Mouse (Mus musculus): Measurements from ENCODE around the gene Tbx20. TPM values are rescaled to one million over a fixed set of nuclear protein-coding genes. Genes with fewer than 3 reads are reported as not detected.

Tbx20 gene
- polyA plus RNA-seq (2014; fragmentation: Illumina TruSeq; extraction: RNeasy Lipid Tissue Mini Kit (QIAGEN cat#74804); ENCODE audit: low read depth, low replicate concordance), result 36.3 TPM

DNA sequence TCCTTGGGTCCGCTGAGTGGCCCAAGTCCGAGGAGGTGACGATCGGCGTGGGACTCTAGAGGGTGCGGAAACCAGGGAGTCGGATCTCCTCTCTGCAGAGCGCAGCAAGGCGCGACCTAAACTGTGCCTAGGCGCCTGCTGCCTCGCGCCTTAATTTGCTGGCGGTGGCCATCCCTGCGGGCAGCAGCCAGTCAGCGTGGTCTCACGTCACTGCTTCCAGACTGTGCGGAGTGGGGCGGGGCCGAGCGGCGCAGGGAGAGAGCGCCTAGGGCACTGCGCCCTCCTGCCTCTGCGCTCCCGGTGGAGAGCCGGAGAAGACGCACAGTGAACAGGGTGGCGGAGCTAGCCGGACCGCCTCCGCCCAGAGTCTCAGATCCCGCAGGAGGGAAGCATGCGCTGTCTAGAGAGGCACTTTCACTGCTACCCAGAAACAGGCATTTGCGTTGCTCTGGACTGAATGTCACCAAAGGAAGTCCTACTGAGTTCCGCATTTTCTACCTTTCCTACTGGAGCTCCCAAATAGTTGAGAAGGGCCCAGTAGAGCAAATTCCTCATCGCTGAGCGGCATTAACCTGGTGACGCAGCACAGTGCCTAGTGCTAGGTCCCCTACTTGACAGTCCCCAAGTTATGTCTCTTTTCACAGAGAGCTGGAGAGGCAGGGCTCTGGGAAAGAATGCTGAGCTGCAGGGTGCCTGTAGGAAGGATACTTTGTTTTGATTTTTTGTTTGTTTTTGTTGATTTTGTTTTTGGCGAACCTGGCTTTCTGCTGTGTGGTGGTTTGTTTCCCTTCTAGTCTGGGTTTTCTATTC lies at the start of gene Tbx20:
Gene Tbx20, minus strand, starts transcription at position 144 of the 810 bp plus-strand sequence.

DNA sequence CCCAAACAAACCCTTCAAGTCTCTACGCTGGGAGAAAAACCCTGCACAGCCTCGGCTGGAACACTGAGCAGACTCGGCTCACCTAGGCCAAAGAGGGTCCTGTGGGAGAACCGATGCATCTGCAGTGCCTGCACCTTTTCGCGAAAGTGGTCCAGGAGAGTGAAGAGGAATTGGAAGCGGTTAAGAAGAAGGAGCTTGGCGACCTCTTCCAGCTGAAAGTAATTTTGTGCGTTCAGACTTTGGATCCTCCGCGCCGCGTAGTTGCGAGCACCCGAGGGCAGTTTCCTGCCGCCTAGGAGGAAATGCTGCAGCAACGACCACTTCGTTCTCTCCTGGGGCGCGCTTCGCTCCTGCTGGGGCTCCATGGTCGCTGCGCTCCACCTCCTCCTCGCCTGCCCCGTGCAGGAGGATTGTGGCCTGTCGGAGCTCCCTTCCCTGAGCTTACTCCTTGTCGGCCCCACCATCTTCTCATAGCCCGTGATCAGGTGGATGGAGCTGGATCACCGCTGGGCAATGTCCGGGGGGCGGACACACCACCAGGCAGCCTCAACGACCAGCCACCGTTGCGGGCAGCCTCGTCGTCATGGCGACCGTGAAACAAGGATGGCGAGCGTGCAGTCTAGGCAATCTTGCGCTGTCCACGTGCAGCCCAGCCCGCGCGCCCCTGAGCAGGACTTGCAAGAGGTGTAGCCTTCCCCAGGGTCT lies 78.3 kb downstream of the Tbx20 start, which contains the start of gene Dpy19l2:
Gene Dpy19l2, minus strand, starts transcription at position 594 of the 705 bp plus-strand sequence.

Other genes starting within 250 kb of the Tbx20 start
- not detected for gene Cypt4, start 149.1 kb downstream of the Tbx20 start, polyA plus RNA-seq (2014; fragmentation: Illumina TruSeq; extraction: RNeasy Lipid Tissue Mini Kit (QIAGEN cat#74804); ENCODE audit: low read depth, low replicate concordance)
- gene Dpy19l2, start 78.0 kb downstream of the Tbx20 start, polyA plus RNA-seq (2014; fragmentation: Illumina TruSeq; extraction: RNeasy Lipid Tissue Mini Kit (QIAGEN cat#74804); ENCODE audit: low read depth, low replicate concordance), result not detected